Comparison of ENCODE assay signal across 10 mouse cellular contexts in genomic region chr7:62406573-62407050, GRCm38 (mm10). TPM values are rescaled to one million over a fixed set of nuclear protein-coding genes. Genes with fewer than 3 reads are reported as not detected.
DNase-seq lines count a peak whose midpoint lies in the region; ATAC-seq and TF ChIP-seq lines count a peak whose summit lies in the region.
"Had no signal": no experiment of that assay in that cellular context is flagged by ENCODE, and none has a peak within 500 bp of the region (broad histone marks: within the 10 kb centered on the region; RNA-seq: fewer than 3 reads in every experiment).

No protein-coding gene starts in this region.

- H3K36me3 ChIP-seq in limb, embryonic 14.5 days (ENCODE audit: control insufficient read depth, insufficient read depth, low read length): no peaks in the 10 kb centered on the region
- H3K36me3 ChIP-seq in stomach, embryonic 16.5 days (ENCODE audit: control insufficient read depth, insufficient read depth, low read length): no peaks in the 10 kb centered on the region

- WGBS in limb, embryonic 14.5 days: 40% methylated on average over 18 of the region's 19 CpGs
- 44% methylated on average over 19 of the region's 19 CpGs for WGBS in stomach, embryonic 16.5 days

- H3K4me1 ChIP-seq in limb, embryonic 14.5 days (ENCODE audit: control insufficient read depth, insufficient read depth, low read length): no peaks in the 10 kb centered on the region
- no peaks in the 10 kb centered on the region for H3K4me1 ChIP-seq in stomach, embryonic 16.5 days (ENCODE audit: control insufficient read depth, insufficient read depth, low read length)

- peak overlapping the region; percentile 24 for H3K4me3 ChIP-seq in limb, embryonic 14.5 days (replicated peaks; ENCODE audit: low read length)
- no peak overlapping the region for H3K4me3 ChIP-seq in stomach, embryonic 16.5 days (replicated peaks; ENCODE audit: low read length)
- H3K4me3 ChIP-seq: heart, adult 2 months had no signal

- DNase-seq in cerebellum, postnatal 10 days: peak; percentile 11 to 13
- no peak for DNase-seq in cerebellum, adult 9-10 months
- DNase-seq in right cerebral cortex, adult 2 months (ENCODE audit: low spot score in 2 of 2): peak; percentile 13 to 16
- no peak for DNase-seq in right cerebral cortex, postnatal 36 days (ENCODE audit: low spot score in 2 of 2)
- DNase-seq in limb, embryonic 14.5 days (ENCODE audit: low spot score): no peak
- no peak for DNase-seq in lung, postnatal 4 days
- DNase-seq: adrenal gland, adult 2 months; heart, adult 2 months had no signal

- no peak for TF ChIP-seq POLR2A in limb, embryonic 14.5 days (IDR thresholded peaks at IDR 0.05; ENCODE audit: borderline replicate concordance, extremely low read depth, insufficient read depth, insufficient read length)

- H3K9me3 ChIP-seq in limb, embryonic 14.5 days (ENCODE audit: control insufficient read depth, low read length): no peaks in the 10 kb centered on the region
- peaks cover 4% of the 10 kb centered on the region; the same call in 1 of the 2 replicates for H3K9me3 ChIP-seq in stomach, embryonic 16.5 days (replicated peaks; ENCODE audit: control insufficient read depth, low read length)

- H3K9ac ChIP-seq in limb, embryonic 14.5 days (ENCODE audit: low read depth, low read length, severe bottlenecking): no peak overlapping the region
- H3K9ac ChIP-seq in stomach, embryonic 16.5 days (ENCODE audit: low read length): no peak overlapping the region

- no peaks in the 10 kb centered on the region for H3K27me3 ChIP-seq in limb, embryonic 14.5 days (ENCODE audit: control insufficient read depth, insufficient read depth, low read length)
- no peaks in the 10 kb centered on the region for H3K27me3 ChIP-seq in stomach, embryonic 16.5 days (ENCODE audit: control insufficient read depth, insufficient read depth, low read length)

- peak overlapping the region; percentile 32 for H3K4me2 ChIP-seq in limb, embryonic 14.5 days (replicated peaks; ENCODE audit: low read depth, low read length, severe bottlenecking)
- peak overlapping the region; percentile 6; the same call in 1 of the 2 replicates for H3K4me2 ChIP-seq in stomach, embryonic 16.5 days (ENCODE audit: low read depth, low read length)

- H3K27ac ChIP-seq in limb, embryonic 14.5 days (replicated peaks; ENCODE audit: low read depth, low read length): no peak overlapping the region
- H3K27ac ChIP-seq in stomach, embryonic 16.5 days (ENCODE audit: low read length): no peak overlapping the region
- H3K27ac ChIP-seq: heart, adult 2 months had no signal

- 0 out of 2 replicates have a peak, but pooled peaks have one; percentile 19 for ATAC-seq in limb, embryonic 14.5 days (ENCODE audit: low FRiP score, low read depth)
- ATAC-seq in stomach, embryonic 16.5 days (ENCODE audit: insufficient read depth, low FRiP score): no peak
- no peak for ATAC-seq in erythroid progenitor cell, adult 5-6 weeks (replicated peaks; ENCODE audit: low FRiP score, poor library complexity, severe bottlenecking)

RNA-seq across cellular contexts. Expression of gene Mkrn3, which starts 13.3 kb away (rescaled TPM):
- 7.4 and 7.7 TPM in 2 replicates for polyA plus RNA-seq in limb, embryonic 14.5 days (2012; rRNA removed)
- 6.5 and 6.8 TPM in 2 replicates for polyA plus RNA-seq in limb, embryonic 14.5 days (2014; fragmentation: Nextera tagmentation; extraction: Ambion mirVana)
- 3.2 and 4.0 TPM in 2 replicates for polyA plus RNA-seq in stomach, embryonic 16.5 days (2015; fragmentation: Nextera tagmentation; extraction: Ambion mirVana)
- not detected in 2 replicates for total RNA-seq in erythroid progenitor cell, adult 5-6 weeks (2015; ENCODE audit: low replicate concordance)
- total RNA-seq in erythroid progenitor cell, adult 5-6 weeks (2017; ENCODE audit: low replicate concordance): not detected in 2 replicates

RNA-seq across cellular contexts. Expression of gene Magel2, which starts 29.8 kb away (rescaled TPM):
- polyA plus RNA-seq in limb, embryonic 14.5 days (2012; rRNA removed): 35.7 and 49.9 TPM in 2 replicates
- polyA plus RNA-seq in limb, embryonic 14.5 days (2014; fragmentation: Nextera tagmentation; extraction: Ambion mirVana): 5.5 and 7.2 TPM in 2 replicates
- polyA plus RNA-seq in stomach, embryonic 16.5 days (2015; fragmentation: Nextera tagmentation; extraction: Ambion mirVana): 1.2 and 1.6 TPM in 2 replicates
- not detected in 2 replicates for total RNA-seq in erythroid progenitor cell, adult 5-6 weeks (2015; ENCODE audit: low replicate concordance)
- total RNA-seq in erythroid progenitor cell, adult 5-6 weeks (2017; ENCODE audit: low replicate concordance): not detected in 2 replicates
- total RNA-seq: heart, adult 2 months had no signal

RNA-seq across cellular contexts. Expression of gene Peg12, which starts 57.7 kb away (rescaled TPM):
- polyA plus RNA-seq in limb, embryonic 14.5 days (2012; rRNA removed): 12.3 and 15.7 TPM in 2 replicates
- 27.4 and 29.7 TPM in 2 replicates for polyA plus RNA-seq in limb, embryonic 14.5 days (2014; fragmentation: Nextera tagmentation; extraction: Ambion mirVana)
- polyA plus RNA-seq in stomach, embryonic 16.5 days (2015; fragmentation: Nextera tagmentation; extraction: Ambion mirVana): 19.2 and 19.5 TPM in 2 replicates
- not detected in 2 replicates for total RNA-seq in erythroid progenitor cell, adult 5-6 weeks (2015; ENCODE audit: low replicate concordance)
- total RNA-seq in erythroid progenitor cell, adult 5-6 weeks (2017; ENCODE audit: low replicate concordance): not detected in 2 replicates

Comparison
In these comparisons a context has a peak if more than half of its experiments do, and no peak if none do; other contexts are left out.
1. DNase-seq: peak in cerebellum, postnatal 10 days (2 of 2) and right cerebral cortex, adult 2 months (2 of 2); none in cerebellum, adult 9-10 months (single experiment), right cerebral cortex, postnatal 36 days (0 of 2), limb, embryonic 14.5 days (single experiment) and lung, postnatal 4 days (0 of 2).